Mouse (Mus musculus): ENCODE data around the gene Fggy.
A peak's percentile ranks its signal among the peaks of the same experiment; 100 is the strongest.

Fggy gene

DNA sequence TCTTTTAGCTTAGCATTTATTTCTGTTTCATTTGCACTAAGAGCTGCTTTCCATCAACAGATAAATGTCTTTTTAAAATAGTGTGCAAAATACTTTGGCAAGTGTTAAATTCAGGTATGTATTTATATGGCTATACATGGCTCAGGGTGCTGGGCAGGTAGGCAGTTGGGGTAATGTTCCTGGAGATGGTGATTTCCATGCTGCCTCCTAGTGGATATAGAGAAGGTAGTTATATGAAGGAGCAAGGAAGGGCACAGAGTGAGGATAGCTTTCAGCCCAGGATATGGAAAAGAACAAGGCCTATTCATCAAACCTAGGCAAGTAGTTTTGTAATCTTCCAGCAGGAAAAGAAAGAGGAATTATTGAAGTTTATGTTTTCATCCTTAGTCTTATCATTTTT is 166.3 kb downstream of the Fggy start:
- DNase-seq (ENCODE audit: low read depth, low spot score): no peak

DNA sequence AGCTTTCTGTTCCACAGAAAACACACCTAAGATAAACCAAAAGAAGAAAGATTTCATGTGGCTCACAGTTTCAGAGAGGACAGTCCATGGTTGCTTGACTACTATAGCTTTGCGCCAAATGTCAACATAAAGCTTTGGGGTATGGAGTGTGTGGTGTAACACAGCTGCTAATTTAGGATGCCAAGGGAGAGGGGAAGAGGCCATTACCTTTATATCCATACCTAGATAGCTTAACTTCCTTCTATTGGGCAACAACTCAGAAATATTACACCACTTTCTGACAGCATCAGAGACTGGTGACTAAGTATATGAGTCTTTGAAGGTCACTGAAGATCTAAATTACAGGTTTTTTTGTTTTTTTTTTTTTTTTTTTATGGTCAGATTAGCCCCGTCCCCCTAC is 169.1 kb downstream of the Fggy start:
- no peak for DNase-seq (ENCODE audit: low read depth, low spot score)

DNA sequence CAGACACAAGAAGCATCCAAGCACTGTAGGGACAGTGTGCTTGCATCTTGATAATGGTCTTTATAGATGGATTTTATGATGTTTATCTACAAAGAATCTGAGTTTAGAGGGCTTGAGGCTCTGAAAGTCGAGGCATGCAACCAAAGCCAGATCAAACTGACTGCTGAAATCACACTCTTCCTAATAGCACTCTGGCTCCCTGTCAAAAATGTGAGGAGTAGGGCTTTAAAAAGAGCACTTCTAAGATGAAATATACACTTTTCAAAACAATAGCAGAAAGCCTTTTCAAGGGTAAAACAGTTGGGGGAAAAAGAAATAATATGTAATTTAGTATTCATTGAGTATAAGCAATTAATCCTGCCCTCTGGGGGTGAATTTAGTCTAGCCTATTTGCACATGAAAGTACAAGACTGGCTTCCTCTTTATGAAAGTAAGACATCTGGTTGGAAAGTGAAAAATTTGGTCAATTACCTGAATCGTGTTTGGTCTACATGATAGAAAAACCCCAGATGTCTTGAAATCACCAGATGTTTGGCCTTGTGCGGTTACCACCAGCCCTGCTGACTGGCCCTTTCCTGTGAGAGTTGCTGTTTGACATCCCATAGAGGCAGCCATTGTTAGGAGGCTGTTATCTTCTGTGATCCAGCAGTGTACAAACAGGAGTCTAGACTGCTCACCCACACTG is 172.0 kb downstream of the Fggy start:
- no peak for DNase-seq (ENCODE audit: low read depth, low spot score)

DNA sequence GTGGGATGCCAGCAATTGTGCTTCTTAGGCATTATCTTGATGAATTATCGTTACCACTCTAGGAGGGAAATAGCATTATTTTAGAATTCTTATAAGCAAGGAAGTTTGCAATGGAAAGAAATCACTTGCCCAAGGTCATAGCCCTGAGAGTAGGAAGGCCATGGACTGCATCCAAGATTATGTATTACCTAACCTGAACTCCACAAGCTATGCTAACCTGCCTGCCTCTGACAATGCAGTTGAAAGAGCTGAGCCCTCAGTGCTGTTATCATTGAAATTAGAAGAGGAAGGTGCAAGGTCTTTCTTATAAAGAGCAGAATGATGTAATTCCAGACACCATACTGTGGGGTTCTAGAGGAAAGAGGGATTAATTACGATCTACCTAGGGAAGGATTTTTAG is 173.8 kb downstream of the Fggy start:
- no peak for DNase-seq (ENCODE audit: low read depth, low spot score)

- DNase-seq (ENCODE audit: low read depth, low spot score): peak; percentile 34
Observed at GRCm38 (mm10) chr4:95733397-95734249, 176.3 kb downstream of the Fggy start.

DNA sequence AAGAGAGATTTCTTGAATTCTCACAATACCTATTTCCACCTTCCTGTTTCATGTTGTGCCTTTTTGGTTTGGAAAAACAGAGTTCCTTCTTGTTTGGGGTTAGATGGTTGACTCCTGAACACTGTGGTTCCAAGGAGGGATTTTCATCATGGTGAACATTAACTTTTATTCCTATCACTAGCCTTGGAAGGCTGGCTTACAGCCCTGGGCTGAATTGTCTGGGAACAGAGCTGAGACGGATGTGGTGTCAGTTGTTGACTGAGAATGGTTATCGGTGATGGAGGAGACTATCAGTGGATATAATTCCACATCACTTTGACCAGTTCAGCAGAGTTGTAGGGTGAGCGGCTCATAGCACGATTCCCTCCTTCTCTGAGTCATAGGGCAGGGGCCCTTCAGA is 178.7 kb downstream of the Fggy start:
- DNase-seq (ENCODE audit: low read depth, low spot score): no peak

DNA sequence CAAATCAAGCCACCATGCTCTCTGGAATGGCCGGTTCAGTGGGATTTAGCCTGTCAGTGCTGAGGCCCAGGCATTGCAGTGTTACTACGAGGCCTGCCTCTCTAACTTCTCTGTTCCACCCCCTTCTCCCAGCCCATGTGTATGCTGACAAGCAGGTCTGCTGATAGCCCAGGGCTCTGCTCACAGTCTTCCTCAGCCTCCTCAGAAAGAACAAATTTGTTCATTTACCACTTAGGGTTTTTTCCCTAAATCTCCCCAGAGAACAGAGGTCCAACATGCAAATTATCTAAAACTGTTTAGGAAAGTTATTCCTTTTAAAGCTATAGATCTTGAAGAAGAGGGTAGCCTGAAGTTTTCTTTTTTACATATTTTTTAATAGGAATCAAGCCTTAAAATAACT is 179.4 kb downstream of the Fggy start:
- DNase-seq (ENCODE audit: low read depth, low spot score): no peak

DNA sequence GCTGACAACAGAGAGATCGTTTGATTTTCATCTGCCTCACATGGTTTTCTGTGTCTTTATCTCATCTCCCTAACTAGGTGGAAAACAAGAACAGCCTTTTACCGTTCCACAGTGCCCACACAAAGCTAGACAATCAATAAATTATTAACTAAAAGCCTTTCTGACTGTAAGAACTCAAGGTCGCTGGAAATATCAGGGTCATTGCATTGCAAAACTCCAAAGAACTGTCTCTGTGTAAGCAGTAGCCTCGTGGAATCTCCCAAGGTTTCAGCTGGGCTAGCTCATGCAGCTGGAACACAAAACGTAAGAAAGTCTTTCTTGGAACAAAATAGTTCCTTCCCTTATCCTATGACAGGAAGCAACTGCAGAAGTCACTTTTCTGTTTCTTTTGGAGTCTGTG is 180.9 kb downstream of the Fggy start:
- no peak for DNase-seq (ENCODE audit: low read depth, low spot score)

GRCm38 (mm10) chr4:95738725-95739124 is 181.4 kb downstream of the Fggy start:
- DNase-seq (ENCODE audit: low read depth, low spot score): no peak

GRCm38 (mm10) chr4:95741115-95741734 is 183.9 kb downstream of the Fggy start:
- DNase-seq (ENCODE audit: low read depth, low spot score): no peak

- DNase-seq (ENCODE audit: low read depth, low spot score): no peak
Observed at GRCm38 (mm10) chr4:95742986-95743385, 185.7 kb downstream of the Fggy start.

GRCm38 (mm10) chr4:95746954-95747353 is 189.6 kb downstream of the Fggy start:
- no peak for DNase-seq (ENCODE audit: low read depth, low spot score)

- DNase-seq (ENCODE audit: low read depth, low spot score): no peak
Observed at GRCm38 (mm10) chr4:95747415-95748202, 190.3 kb downstream of the Fggy start.

- DNase-seq (ENCODE audit: low read depth, low spot score): no peak
Observed at GRCm38 (mm10) chr4:95750186-95750585, 192.9 kb downstream of the Fggy start.

GRCm38 (mm10) chr4:95752538-95753188 is 195.4 kb downstream of the Fggy start:
- DNase-seq (ENCODE audit: low read depth, low spot score): no peak

GRCm38 (mm10) chr4:95759027-95759731 is 201.9 kb downstream of the Fggy start:
- no peak for DNase-seq (ENCODE audit: low read depth, low spot score)

DNA sequence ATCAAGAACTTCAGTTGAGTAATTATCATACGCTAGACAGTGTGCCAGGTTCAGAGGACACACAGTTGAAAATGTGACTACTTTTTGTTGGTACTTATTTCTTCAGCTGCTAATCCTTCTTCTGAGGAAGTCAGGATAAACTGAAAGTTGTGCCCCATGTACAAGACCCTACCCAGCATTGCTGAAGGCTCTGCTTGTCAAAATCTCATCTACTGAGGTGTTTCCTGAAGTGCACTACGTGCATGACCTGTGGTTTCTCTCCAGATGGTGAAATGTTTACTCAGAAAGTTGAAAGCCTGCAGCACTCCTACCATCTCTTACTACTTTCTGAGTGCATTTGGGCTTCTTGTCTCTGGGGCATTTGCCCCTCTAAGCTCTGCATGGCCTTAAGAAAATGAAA is 208.1 kb downstream of the Fggy start:
- no peak for DNase-seq (ENCODE audit: low read depth, low spot score)

GRCm38 (mm10) chr4:95770469-95770868 is 213.2 kb downstream of the Fggy start:
- DNase-seq (ENCODE audit: low read depth, low spot score): no peak

DNA sequence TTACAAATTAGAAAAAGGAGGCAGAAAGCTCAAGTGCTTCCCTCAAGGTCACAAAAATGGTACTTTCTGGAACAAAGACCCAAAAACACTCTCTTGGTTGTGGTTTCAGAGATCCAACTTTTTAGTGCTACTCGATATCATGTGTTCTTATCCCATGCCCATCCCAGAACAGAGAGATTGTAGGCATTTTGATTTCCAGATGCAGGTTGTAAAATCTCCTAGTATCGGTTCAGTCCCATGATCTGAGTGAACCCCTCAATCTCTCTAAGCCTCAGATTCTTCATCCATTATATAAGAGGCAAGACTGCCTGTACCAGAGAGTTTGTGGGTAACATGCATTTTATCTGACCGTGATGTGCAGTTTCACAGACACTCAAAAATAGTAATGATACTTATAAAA is 214.2 kb downstream of the Fggy start:
- DNase-seq (ENCODE audit: low read depth, low spot score): no peak

DNA sequence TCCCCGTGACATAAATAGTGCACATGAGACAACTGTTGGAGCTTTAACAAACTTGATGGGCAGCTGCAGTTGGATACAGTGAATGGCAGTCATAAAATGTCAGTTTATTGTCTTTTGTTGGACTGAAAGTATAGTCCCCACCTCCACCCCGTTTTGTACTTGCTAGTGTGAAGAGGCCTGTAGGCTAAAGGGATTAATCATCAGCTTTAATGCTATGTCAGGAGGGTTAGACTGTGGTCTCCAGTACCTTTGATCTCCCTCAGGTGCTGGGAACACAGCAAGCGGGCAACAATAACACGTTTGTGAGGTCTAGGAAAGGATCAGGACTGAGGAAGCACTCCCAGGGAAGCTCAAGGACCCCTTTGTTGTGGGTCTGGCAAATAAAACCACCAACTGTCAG is 214.6 kb downstream of the Fggy start:
- DNase-seq (ENCODE audit: low read depth, low spot score): no peak

DNA sequence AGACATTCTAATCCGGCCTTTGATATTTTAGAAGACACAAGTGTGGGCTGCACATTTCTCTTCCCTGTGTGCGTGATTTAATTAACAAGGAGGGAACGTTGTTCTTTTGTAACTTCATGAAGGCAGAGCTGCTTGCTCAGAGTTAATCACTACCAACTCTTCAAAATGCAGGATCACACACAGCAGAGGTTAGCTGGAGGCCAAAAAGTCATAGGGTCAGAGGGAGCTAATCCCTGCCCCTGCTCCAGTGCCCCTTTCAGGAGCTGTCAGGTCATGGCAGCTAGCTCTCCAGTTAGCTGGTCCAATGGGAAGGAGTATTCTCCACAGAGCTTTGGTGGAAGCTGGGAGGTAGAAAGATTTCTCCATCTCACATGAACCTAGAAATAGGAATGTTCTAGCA is 215.4 kb downstream of the Fggy start:
- DNase-seq (ENCODE audit: low read depth, low spot score): no peak

Data from embryo, embryonic 11.5 days (tissue).